Mouse (Mus musculus): ENCODE data around the gene Vwa3a. TPM values are rescaled to one million over a fixed set of nuclear protein-coding genes. Genes with fewer than 3 reads are reported as not detected.

Gene Vwa3a
- polyA plus RNA-seq, 1 experiment from 2014 or later = 0.89 TPM

GRCm38 (mm10) chr7:120746029-120746428, 6.9 kb downstream of the Vwa3a start:
- H3K27ac ChIP-seq (replicated peaks in 1 of 2; ENCODE audit: control insufficient read depth in 1 of 2, insufficient read depth in 1 of 2, low read depth in 2 of 2, low read length in 2 of 2) = no peak overlapping the region
- H3K36me3 ChIP-seq (ENCODE audit: control insufficient read depth, insufficient read depth, low read length) = no peaks in the 10 kb centered on the region
- ATAC-seq (ENCODE audit: insufficient number of reproducible peaks, insufficient read depth, low FRiP score, low read depth) = 0 out of 2 replicates have a peak, but pooled peaks have one; percentile 47
- no peak overlapping the region for H3K9ac ChIP-seq (ENCODE audit: low read length)
- H3K4me1 ChIP-seq (ENCODE audit: control insufficient read depth in 2 of 2, insufficient read depth in 2 of 2, low read length in 2 of 2) = peaks cover 3 to 4% of the 10 kb centered on the region in 2 experiments; a peak in 1 of 4 replicates
- H3K9me3 ChIP-seq (ENCODE audit: control insufficient read depth, low read length) = no peaks in the 10 kb centered on the region
- WGBS = 43% methylated on average over 3 of the region's 3 CpGs
- H3K27me3 ChIP-seq (ENCODE audit: control insufficient read depth, insufficient read depth, low read length) = no peaks in the 10 kb centered on the region
- H3K4me2 ChIP-seq (ENCODE audit: low read length) = no peak overlapping the region
- H3K4me3 ChIP-seq (ENCODE audit: control insufficient read depth in 1 of 2, insufficient read depth in 1 of 2, low read depth in 1 of 2, low read length in 2 of 2) = no peak overlapping the region

GRCm38 (mm10) chr7:120746821-120747220, 7.7 kb downstream of the Vwa3a start:
- Histone ChIP-seq H3K27ac (replicated peaks in 1 of 2; ENCODE audit: control insufficient read depth in 1 of 2, insufficient read depth in 1 of 2, low read depth in 2 of 2, low read length in 2 of 2) (no peak overlapping the region), H3K4me1 (ENCODE audit: control insufficient read depth in 2 of 2, insufficient read depth in 2 of 2, low read length in 2 of 2) (0 out of 4 replicates have a peak, but pooled peaks cover 0 to 4% of the 10 kb centered on the region in 2 experiments), H3K4me2 (ENCODE audit: low read length) (no peak overlapping the region), H3K36me3 (ENCODE audit: control insufficient read depth, insufficient read depth, low read length) (no peaks in the 10 kb centered on the region), H3K4me3 (ENCODE audit: control insufficient read depth in 1 of 2, insufficient read depth in 1 of 2, low read depth in 1 of 2, low read length in 2 of 2) (no peak overlapping the region), H3K9me3 (ENCODE audit: control insufficient read depth, low read length) (no peaks in the 10 kb centered on the region), H3K9ac (ENCODE audit: low read length) (no peak overlapping the region), H3K27me3 (ENCODE audit: control insufficient read depth, insufficient read depth, low read length) (no peaks in the 10 kb centered on the region)
- no peak for ATAC-seq (ENCODE audit: insufficient number of reproducible peaks, insufficient read depth, low FRiP score, low read depth)
- 75% methylated on average over 5 of the region's 5 CpGs for WGBS

GRCm38 (mm10) chr7:120748478-120748877, 9.4 kb downstream of the Vwa3a start:
- Histone ChIP-seq H3K9me3 (ENCODE audit: control insufficient read depth, low read length) (no peaks in the 10 kb centered on the region), H3K27me3 (ENCODE audit: control insufficient read depth, insufficient read depth, low read length) (no peaks in the 10 kb centered on the region), H3K36me3 (ENCODE audit: control insufficient read depth, insufficient read depth, low read length) (no peaks in the 10 kb centered on the region), H3K27ac (replicated peaks in 1 of 2; ENCODE audit: control insufficient read depth in 1 of 2, insufficient read depth in 1 of 2, low read depth in 2 of 2, low read length in 2 of 2) (no peak overlapping the region), H3K4me2 (ENCODE audit: low read length) (no peak overlapping the region), H3K4me1 (ENCODE audit: control insufficient read depth in 2 of 2, insufficient read depth in 2 of 2, low read length in 2 of 2) (0 out of 4 replicates have a peak, but pooled peaks cover 0 to 4% of the 10 kb centered on the region in 2 experiments), H3K9ac (ENCODE audit: low read length) (no peak overlapping the region), H3K4me3 (ENCODE audit: control insufficient read depth in 1 of 2, insufficient read depth in 1 of 2, low read depth in 1 of 2, low read length in 2 of 2) (no peak overlapping the region)
- no peak for ATAC-seq (ENCODE audit: insufficient number of reproducible peaks, insufficient read depth, low FRiP score, low read depth)

GRCm38 (mm10) chr7:120751330-120751729, 12.2 kb downstream of the Vwa3a start:
- H3K9ac ChIP-seq (ENCODE audit: low read length) = no peak overlapping the region
- H3K27me3 ChIP-seq (ENCODE audit: control insufficient read depth, insufficient read depth, low read length) = no peaks in the 10 kb centered on the region
- no peak overlapping the region for H3K4me2 ChIP-seq (ENCODE audit: low read length)
- H3K36me3 ChIP-seq (ENCODE audit: control insufficient read depth, insufficient read depth, low read length) = no peaks in the 10 kb centered on the region
- H3K4me1 ChIP-seq (ENCODE audit: control insufficient read depth in 2 of 2, insufficient read depth in 2 of 2, low read length in 2 of 2) = no peaks in the 10 kb centered on the region
- no peak overlapping the region for H3K27ac ChIP-seq (replicated peaks in 1 of 2; ENCODE audit: control insufficient read depth in 1 of 2, insufficient read depth in 1 of 2, low read depth in 2 of 2, low read length in 2 of 2)
- no peak overlapping the region for H3K4me3 ChIP-seq (ENCODE audit: control insufficient read depth in 1 of 2, insufficient read depth in 1 of 2, low read depth in 1 of 2, low read length in 2 of 2)
- H3K9me3 ChIP-seq (ENCODE audit: control insufficient read depth, low read length) = no peaks in the 10 kb centered on the region
- no peak for ATAC-seq (ENCODE audit: insufficient number of reproducible peaks, insufficient read depth, low FRiP score, low read depth)

GRCm38 (mm10) chr7:120751906-120752305, 12.8 kb downstream of the Vwa3a start:
- 40% methylated on average over 7 of the region's 7 CpGs for WGBS
- Histone ChIP-seq H3K9ac (ENCODE audit: low read length) (no peak overlapping the region), H3K4me1 (ENCODE audit: control insufficient read depth in 2 of 2, insufficient read depth in 2 of 2, low read length in 2 of 2) (no peaks in the 10 kb centered on the region), H3K27me3 (ENCODE audit: control insufficient read depth, insufficient read depth, low read length) (no peaks in the 10 kb centered on the region), H3K9me3 (ENCODE audit: control insufficient read depth, low read length) (no peaks in the 10 kb centered on the region), H3K4me2 (ENCODE audit: low read length) (no peak overlapping the region), H3K36me3 (ENCODE audit: control insufficient read depth, insufficient read depth, low read length) (no peaks in the 10 kb centered on the region), H3K27ac (replicated peaks in 1 of 2; ENCODE audit: control insufficient read depth in 1 of 2, insufficient read depth in 1 of 2, low read depth in 2 of 2, low read length in 2 of 2) (no peak overlapping the region), H3K4me3 (ENCODE audit: control insufficient read depth in 1 of 2, insufficient read depth in 1 of 2, low read depth in 1 of 2, low read length in 2 of 2) (no peak overlapping the region)
- no peak for ATAC-seq (ENCODE audit: insufficient number of reproducible peaks, insufficient read depth, low FRiP score, low read depth)

GRCm38 (mm10) chr7:120754671-120755070, 15.6 kb downstream of the Vwa3a start:
- H3K4me3 ChIP-seq (ENCODE audit: control insufficient read depth in 1 of 2, insufficient read depth in 1 of 2, low read depth in 1 of 2, low read length in 2 of 2) = no peak overlapping the region
- no peaks in the 10 kb centered on the region for H3K4me1 ChIP-seq (ENCODE audit: control insufficient read depth in 2 of 2, insufficient read depth in 2 of 2, low read length in 2 of 2)
- H3K36me3 ChIP-seq (ENCODE audit: control insufficient read depth, insufficient read depth, low read length) = no peaks in the 10 kb centered on the region
- H3K27ac ChIP-seq (replicated peaks in 1 of 2; ENCODE audit: control insufficient read depth in 1 of 2, insufficient read depth in 1 of 2, low read depth in 2 of 2, low read length in 2 of 2) = no peak overlapping the region
- WGBS = 13% methylated on average over 5 of the region's 5 CpGs
- H3K4me2 ChIP-seq (ENCODE audit: low read length) = no peak overlapping the region
- H3K9me3 ChIP-seq (ENCODE audit: control insufficient read depth, low read length) = no peaks in the 10 kb centered on the region
- no peaks in the 10 kb centered on the region for H3K27me3 ChIP-seq (ENCODE audit: control insufficient read depth, insufficient read depth, low read length)
- H3K9ac ChIP-seq (ENCODE audit: low read length) = no peak overlapping the region
- ATAC-seq (ENCODE audit: insufficient number of reproducible peaks, insufficient read depth, low FRiP score, low read depth) = no peak

- H3K27me3 ChIP-seq (ENCODE audit: control insufficient read depth, insufficient read depth, low read length) = no peaks in the 10 kb centered on the region
- 19% methylated on average over 1 of the region's 1 CpGs for WGBS
These were observed 28.3 kb downstream of the Vwa3a start for GRCm38 (mm10) chr7:120767369-120767768.

GRCm38 (mm10) chr7:120771389-120771788, 32.3 kb downstream of the Vwa3a start:
- Histone ChIP-seq H3K4me3 (ENCODE audit: control insufficient read depth in 1 of 2, insufficient read depth in 1 of 2, low read depth in 1 of 2, low read length in 2 of 2) (no peak overlapping the region), H3K9ac (ENCODE audit: low read length) (no peak overlapping the region), H3K27me3 (ENCODE audit: control insufficient read depth, insufficient read depth, low read length) (no peaks in the 10 kb centered on the region), H3K4me1 (ENCODE audit: control insufficient read depth in 2 of 2, insufficient read depth in 2 of 2, low read length in 2 of 2) (peaks cover 0 to 2% of the 10 kb centered on the region in 2 experiments; a peak in 1 of 4 replicates), H3K4me2 (ENCODE audit: low read length) (no peak overlapping the region), H3K36me3 (ENCODE audit: control insufficient read depth, insufficient read depth, low read length) (no peaks in the 10 kb centered on the region), H3K27ac (replicated peaks in 1 of 2; ENCODE audit: control insufficient read depth in 1 of 2, insufficient read depth in 1 of 2, low read depth in 2 of 2, low read length in 2 of 2) (no peak overlapping the region), H3K9me3 (ENCODE audit: control insufficient read depth, low read length) (no peaks in the 10 kb centered on the region)
- 27% methylated on average over 1 of the region's 1 CpGs for WGBS
- ATAC-seq (ENCODE audit: insufficient number of reproducible peaks, insufficient read depth, low FRiP score, low read depth) = no peak

More at GRCm38 (mm10) chr7:120767369-120767768, 28.3 kb downstream of the Vwa3a start:
- no peaks in the 10 kb centered on the region for H3K9me3 ChIP-seq (ENCODE audit: control insufficient read depth, low read length)
- no peak overlapping the region for H3K4me3 ChIP-seq (ENCODE audit: control insufficient read depth in 1 of 2, insufficient read depth in 1 of 2, low read depth in 1 of 2, low read length in 2 of 2)
- H3K27ac ChIP-seq (replicated peaks in 1 of 2; ENCODE audit: control insufficient read depth in 1 of 2, insufficient read depth in 1 of 2, low read depth in 2 of 2, low read length in 2 of 2) = no peak overlapping the region
- H3K9ac ChIP-seq (ENCODE audit: low read length) = no peak overlapping the region
- H3K4me1 ChIP-seq (ENCODE audit: control insufficient read depth in 2 of 2, insufficient read depth in 2 of 2, low read length in 2 of 2) = peaks cover 0 to 2% of the 10 kb centered on the region in 2 experiments; a peak in 1 of 4 replicates
- no peaks in the 10 kb centered on the region for H3K36me3 ChIP-seq (ENCODE audit: control insufficient read depth, insufficient read depth, low read length)
- ATAC-seq (ENCODE audit: insufficient number of reproducible peaks, insufficient read depth, low FRiP score, low read depth) = no peak
- H3K4me2 ChIP-seq (ENCODE audit: low read length) = no peak overlapping the region

All from heart, embryonic 14.5 days (tissue).